Mouse (Mus musculus) small intestine, adult 2 months (tissue): ENCODE measurements around the gene Ctnnal1. TPM values are rescaled to one million over a fixed set of nuclear protein-coding genes. Genes with fewer than 3 reads are reported as not detected.

Experiments used
- H3K27ac ChIP-seq: fragments of 200-500 bp; 2 replicates; pipeline ENCODE4 v1.5.1; 2012; ENCODE audit warnings: low read depth, low read length, control low read depth, inconsistent platforms; ENCODE audit not compliant: insufficient read depth
- H3K27me3 ChIP-seq: fragments of 200-500 bp; 2 replicates; pipeline ENCODE4 v1.6.1; 2012; ENCODE audit warnings: mild to moderate bottlenecking, moderate library complexity, low read length, inconsistent platforms; ENCODE audit not compliant: control insufficient read depth, insufficient read depth
- H3K36me3 ChIP-seq: fragments of 200-500 bp; 2 replicates; pipeline ENCODE4 v1.6.1; 2012; ENCODE audit warnings: mild to moderate bottlenecking, low read length, control low read depth, inconsistent platforms; ENCODE audit not compliant: control insufficient read depth, insufficient read depth
- H3K4me1 ChIP-seq: fragments of 200-500 bp; 2 replicates; pipeline ENCODE4 v1.6.1; 2012; ENCODE audit warnings: low read length, inconsistent platforms, mixed read lengths; ENCODE audit not compliant: control insufficient read depth, insufficient read depth, insufficient read length
- H3K4me3 ChIP-seq: fragments of 200-500 bp; 2 replicates; pipeline ENCODE4 v1.5.1; 2012; ENCODE audit warnings: low read depth, mild to moderate bottlenecking, control low read depth, inconsistent platforms, low read length, moderate library complexity
- CTCF ChIP-seq: fragments of 200-500 bp; IDR thresholded peaks from 2 replicates; pipeline ENCODE4 v1.5.1; 2012; ENCODE audit warnings: low read depth, mild to moderate bottlenecking, control low read depth, inconsistent platforms, low read length, moderate library complexity, mixed read lengths; ENCODE audit not compliant: insufficient replicate concordance, insufficient read length; ENCODE audit errors: extremely low read depth
- POLR2A ChIP-seq: fragments of 200-500 bp; IDR thresholded peaks from 2 replicates; pipeline ENCODE4 v1.6.1; 2012; ENCODE audit warnings: low read depth, mild to moderate bottlenecking, control low read depth, inconsistent platforms, low read length, moderate library complexity
- WGBS: fragments of 180-500 bp; shearing (Covaris S2); methylation state at CpG from one replicate; pipeline ENCODE4 v1.1.7; 2018; 5-methylcytosine and 5-hydroxymethylcytosine counted together
- polyA plus RNA-seq: library from polyadenylated mRNA; depleted of rRNA; stranded (reverse); fragments of >200 nt; gene quantifications from 2 replicates; pipeline ENCODE4 v1.2.3, GENCODE M21; 2012

Gene Ctnnal1
- polyA plus RNA-seq, 1 experiment = 1.3 TPM

DNA sequence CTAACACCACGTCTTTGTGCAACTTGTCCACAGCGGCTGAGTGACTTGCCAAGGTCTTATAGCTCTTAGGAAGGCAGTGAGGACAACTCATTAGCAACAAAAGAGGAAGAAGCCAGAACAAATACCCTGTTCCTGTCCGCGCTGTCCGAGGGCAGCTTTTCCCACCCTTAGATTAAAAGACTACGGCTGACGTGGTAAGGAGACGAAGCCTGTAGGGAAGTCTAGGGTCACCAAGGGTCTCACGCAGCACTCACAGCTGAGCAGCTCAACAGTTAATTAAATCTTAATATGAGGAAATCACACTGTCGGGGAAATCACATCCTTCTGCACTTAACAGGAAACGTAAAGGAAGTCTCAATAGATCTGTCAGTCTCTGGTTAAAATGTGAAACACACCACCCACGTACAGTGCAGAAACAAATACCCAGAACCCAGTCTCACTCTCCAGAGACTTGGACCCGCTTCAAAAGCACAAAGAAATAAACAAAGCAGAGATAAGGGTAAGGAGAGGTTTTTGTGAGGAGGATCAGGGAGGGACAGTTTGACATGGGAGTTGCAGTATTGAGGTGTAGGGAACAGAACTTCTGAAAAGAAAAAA lies 33.9 kb downstream of the Ctnnal1 start:
- Histone ChIP-seq H3K27me3 (no peaks in the 10 kb centered on the region), H3K4me3 (no peak overlapping the region), H3K4me1 (no peaks in the 10 kb centered on the region), H3K36me3 (peaks cover 7% of the 10 kb centered on the region; the same call in 1 of the 2 replicates), H3K27ac (no peak overlapping the region)
- TF ChIP-seq POLR2A = no peak
- TF ChIP-seq CTCF = no peak
- 76% methylated on average over 13 of the region's 13 CpGs for WGBS

DNA sequence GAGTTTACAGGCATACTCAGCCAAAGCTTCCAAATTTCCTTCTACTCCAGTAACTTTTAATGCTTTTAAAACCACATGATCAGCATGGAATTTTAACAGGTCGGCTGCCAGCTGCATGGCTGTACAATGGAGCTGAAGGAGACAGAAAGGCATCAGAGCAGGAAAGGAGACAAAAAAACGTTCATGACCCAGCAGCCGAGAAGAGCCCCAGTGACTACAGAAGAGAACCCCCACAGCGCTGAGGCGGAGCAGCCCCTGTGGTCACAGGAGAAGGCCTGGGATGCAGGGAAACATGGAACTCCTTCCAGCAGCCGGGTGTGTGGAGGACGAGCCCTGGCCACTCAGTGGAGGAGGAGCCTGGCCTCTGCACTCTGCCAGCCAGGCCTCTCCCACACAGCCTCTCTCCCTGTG lies 35.5 kb downstream of the Ctnnal1 start:
- 84% methylated on average over 7 of the region's 7 CpGs for WGBS
- H3K27ac ChIP-seq = no peak overlapping the region

GRCm38 (mm10) chr4:56828932-56829331 lies 36.1 kb downstream of the Ctnnal1 start:
- Histone ChIP-seq H3K36me3 (peaks cover 6% of the 10 kb centered on the region; the same call in 1 of the 2 replicates), H3K27ac (no peak overlapping the region), H3K27me3 (no peaks in the 10 kb centered on the region), H3K4me3 (no peak overlapping the region), H3K4me1 (no peaks in the 10 kb centered on the region)
- 88% methylated on average over 3 of the region's 3 CpGs for WGBS
- no peak for TF ChIP-seq CTCF
- TF ChIP-seq POLR2A = no peak

More for the DNA sequence above, 35.5 kb downstream of the Ctnnal1 start:
- no peak for TF ChIP-seq CTCF
- TF ChIP-seq POLR2A = no peak
- no peaks in the 10 kb centered on the region for H3K4me1 ChIP-seq
- H3K27me3 ChIP-seq = no peaks in the 10 kb centered on the region
- H3K36me3 ChIP-seq = peaks cover 7% of the 10 kb centered on the region; the same call in 1 of the 2 replicates
- no peak overlapping the region for H3K4me3 ChIP-seq

DNA sequence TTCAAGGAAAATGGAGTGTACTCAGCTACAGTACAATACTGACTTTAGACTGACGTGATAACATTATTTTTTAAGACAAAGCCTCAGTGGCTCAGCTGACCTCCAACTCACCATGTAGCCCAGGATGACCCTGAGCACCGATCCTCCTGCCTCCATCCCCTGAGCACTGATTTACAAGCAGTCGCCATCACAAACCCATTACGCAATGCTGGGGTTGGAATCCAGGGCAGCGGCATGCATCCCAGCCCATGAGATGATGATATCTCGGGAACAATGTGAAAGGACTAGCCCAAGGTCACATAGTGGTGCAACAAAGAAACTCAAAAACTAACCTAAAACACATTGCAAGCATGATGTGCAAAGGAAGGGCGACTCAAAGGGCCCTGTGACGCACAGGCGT lies 40.8 kb downstream of the Ctnnal1 start:
- no peaks in the 10 kb centered on the region for H3K27me3 ChIP-seq
- H3K27ac ChIP-seq = no peak overlapping the region
- no peaks in the 10 kb centered on the region for H3K36me3 ChIP-seq
- H3K4me1 ChIP-seq = no peaks in the 10 kb centered on the region
- 88% methylated on average over 9 of the region's 9 CpGs for WGBS
- TF ChIP-seq POLR2A = no peak
- TF ChIP-seq CTCF = no peak
- no peak overlapping the region for H3K4me3 ChIP-seq

GRCm38 (mm10) chr4:56820017-56820550 lies 44.9 kb downstream of the Ctnnal1 start:
- no peaks in the 10 kb centered on the region for H3K27me3 ChIP-seq
- TF ChIP-seq POLR2A (no peak), CTCF (peak; percentile 34; the same call in 1 of the 2 replicates)
- H3K4me1 ChIP-seq = no peaks in the 10 kb centered on the region
- H3K36me3 ChIP-seq = no peaks in the 10 kb centered on the region
- H3K4me3 ChIP-seq = no peak overlapping the region
- no peak overlapping the region for H3K27ac ChIP-seq

DNA sequence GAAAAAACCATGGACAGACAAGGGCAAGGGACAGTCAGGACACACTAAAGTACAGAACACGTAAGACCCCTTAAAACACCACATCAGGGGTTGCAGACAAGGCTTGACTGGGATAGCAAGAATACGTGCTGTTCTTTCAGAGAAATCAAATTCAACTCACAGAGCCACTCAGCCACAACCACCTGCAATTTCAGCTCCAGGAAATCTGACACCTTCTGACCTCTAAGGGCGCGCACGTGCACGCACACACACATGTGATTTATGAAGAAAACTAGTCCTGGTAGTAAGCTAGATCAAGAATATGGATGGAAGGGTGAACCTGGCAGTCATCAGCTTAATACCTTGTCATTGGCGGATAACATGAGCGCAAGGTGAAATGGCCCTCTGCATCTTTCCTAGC lies 49.9 kb downstream of the Ctnnal1 start:
- TF ChIP-seq POLR2A (no peak), CTCF (no peak)
- H3K4me1 ChIP-seq = no peaks in the 10 kb centered on the region
- WGBS = 88% methylated on average over 8 of the region's 8 CpGs

GRCm38 (mm10) chr4:56812096-56812495 lies 52.9 kb downstream of the Ctnnal1 start:
- H3K36me3 ChIP-seq = no peaks in the 10 kb centered on the region; the same call in 1 of the 2 replicates
- 79% methylated on average over 4 of the region's 4 CpGs for WGBS

More for the DNA sequence above, 49.9 kb downstream of the Ctnnal1 start:
- Histone ChIP-seq H3K36me3 (no peaks in the 10 kb centered on the region; the same call in 1 of the 2 replicates), H3K27me3 (no peaks in the 10 kb centered on the region), H3K27ac (no peak overlapping the region), H3K4me3 (no peak overlapping the region)

More at GRCm38 (mm10) chr4:56812096-56812495, 52.9 kb downstream of the Ctnnal1 start:
- no peaks in the 10 kb centered on the region for H3K4me1 ChIP-seq
- H3K27me3 ChIP-seq = no peaks in the 10 kb centered on the region
- H3K4me3 ChIP-seq = no peak overlapping the region
- no peak for TF ChIP-seq CTCF
- TF ChIP-seq POLR2A = no peak
- H3K27ac ChIP-seq = no peak overlapping the region
